Mouse (Mus musculus) liver, embryonic 14.5 days (tissue): ENCODE measurements around the gene Selenow.

ENCODE experiments used
- CTCF ChIP-seq: IDR thresholded peaks from 2 replicates; pipeline ENCODE4 v1.5.1; 2016; ENCODE audit warnings: antibody characterized with exemption, low read depth, control low read depth
- EP300 ChIP-seq: IDR thresholded peaks from 2 replicates; pipeline ENCODE4 v1.6.1; 2016; ENCODE audit warnings: antibody characterized with exemption, low read depth

DNA sequence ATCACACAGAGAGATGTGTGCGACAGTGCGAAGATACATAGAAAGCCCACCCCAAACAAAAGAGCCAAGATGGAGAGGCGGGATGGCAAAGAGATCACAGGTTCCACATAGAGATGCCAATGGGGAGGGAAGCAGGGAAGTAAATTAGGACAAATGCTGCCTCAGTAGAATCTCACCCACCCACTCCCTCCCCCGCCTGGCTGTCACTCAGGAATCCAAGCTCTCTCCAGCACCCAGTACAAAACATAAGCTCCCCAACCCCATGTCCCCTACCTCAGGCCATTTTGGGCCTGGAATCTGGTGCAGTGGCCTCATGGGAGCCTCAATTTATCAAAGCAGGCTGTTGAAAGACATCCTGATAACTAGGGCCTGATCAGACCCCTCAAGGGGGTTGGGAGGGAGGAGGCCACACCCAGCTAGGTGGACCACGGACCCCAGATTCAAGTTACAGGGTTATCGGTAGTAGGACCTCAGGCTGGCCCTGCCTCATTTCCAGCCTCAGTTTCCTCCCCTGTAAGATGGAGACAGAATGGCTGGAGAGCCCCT lies 1.5 kb downstream of the Selenow start:
- TF ChIP-seq CTCF (no peak), EP300 (no peak)
